Mouse (Mus musculus) midbrain, embryonic 13.5 days (tissue): ENCODE measurements around the gene Necap2. TPM values are rescaled to one million over a fixed set of nuclear protein-coding genes. Genes with fewer than 3 reads are reported as not detected.

Source experiments
- ATAC-seq: fragments of 200-750 bp; cut with Nextera tagmentation; 2 replicates; pipeline ENCODE4 v1.8.0; 2017; ENCODE audit warnings: mild to moderate bottlenecking, moderate TSS enrichment, moderate library complexity
- H3K27ac ChIP-seq: fragments of 300-500 bp; sonication (generic); 2 replicates; pipeline ENCODE4 v1.5.1; 2015; ENCODE audit warnings: inconsistent platforms, mild to moderate bottlenecking, moderate library complexity
- H3K27me3 ChIP-seq: fragments of 300-500 bp; sonication (generic); 2 replicates; pipeline ENCODE4 v1.6.1; 2015; ENCODE audit warnings: mild to moderate bottlenecking, inconsistent platforms
- H3K36me3 ChIP-seq: fragments of 300-500 bp; sonication (generic); 2 replicates; pipeline ENCODE4 v1.6.1; 2015; ENCODE audit warnings: mild to moderate bottlenecking, inconsistent platforms
- H3K4me1 ChIP-seq: fragments of 300-500 bp; sonication (generic); replicated peaks from 2 replicates; pipeline ENCODE4 v1.6.1; 2015; ENCODE audit warnings: inconsistent platforms
- H3K4me2 ChIP-seq: fragments of 300-500 bp; sonication (generic); replicated peaks from 2 replicates; pipeline ENCODE4 v1.6.1; 2015; ENCODE audit warnings: moderate library complexity, mild to moderate bottlenecking, inconsistent platforms
- H3K4me3 ChIP-seq: fragments of 300-500 bp; sonication (generic); replicated peaks from 2 replicates; pipeline ENCODE4 v1.5.1; 2015; ENCODE audit warnings: mild to moderate bottlenecking, inconsistent platforms
- H3K9ac ChIP-seq: fragments of 300-500 bp; sonication (generic); replicated peaks from 2 replicates; pipeline ENCODE4 v1.6.1; 2015; ENCODE audit warnings: mild to moderate bottlenecking, inconsistent platforms
- H3K9me3 ChIP-seq: fragments of 300-500 bp; sonication (generic); 2 replicates; pipeline ENCODE4 v1.6.1; 2016; ENCODE audit warnings: mild to moderate bottlenecking, inconsistent platforms
- WGBS: fragments of 180-500 bp; shearing (Covaris S2); methylation state at CpG from one replicate; pipeline ENCODE4 v1.1.7; 2015; 5-methylcytosine and 5-hydroxymethylcytosine counted together
- polyA plus RNA-seq: library from polyadenylated mRNA; unstranded; fragments of >200 nt; fragmentation: Nextera tagmentation; extraction: Ambion mirVana; gene quantifications from 2 replicates; pipeline ENCODE4 v1.2.1, GENCODE M21; 2015

Necap2 gene
- polyA plus RNA-seq, 1 experiment from 2014 or later = 52.3 TPM

DNA sequence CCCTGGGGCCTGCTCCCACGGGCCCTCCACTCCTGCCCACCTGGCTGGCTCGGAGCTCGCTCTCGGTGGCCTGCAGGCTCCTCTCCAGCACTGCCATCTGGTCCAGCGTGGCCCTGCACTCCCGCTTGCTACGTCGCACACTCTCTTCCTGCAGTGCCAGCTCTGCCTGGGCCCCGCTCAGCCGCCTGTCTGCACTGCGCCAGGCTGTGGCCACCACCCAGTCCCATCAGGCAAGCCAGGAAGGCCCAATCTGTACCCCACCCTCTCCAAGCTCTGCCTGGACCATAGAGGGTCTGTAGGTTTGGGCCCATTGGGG lies 56.6 kb downstream of the Necap2 start:
- H3K36me3 ChIP-seq = peaks cover 62% of the 10 kb centered on the region
- peak overlapping the region; percentile 50; the same call in 1 of the 2 replicates for H3K9ac ChIP-seq
- peak overlapping the region; percentile 93 for H3K27ac ChIP-seq
- no peak overlapping the region for H3K4me3 ChIP-seq
- ATAC-seq = peak; percentile 46
- 45% methylated on average over 11 of the region's 11 CpGs for WGBS
- peaks cover 40% of the 10 kb centered on the region for H3K4me1 ChIP-seq
- H3K4me2 ChIP-seq = peak overlapping the region; percentile 16; the same call in 1 of the 2 replicates
- no peaks in the 10 kb centered on the region for H3K27me3 ChIP-seq
- no peaks in the 10 kb centered on the region for H3K9me3 ChIP-seq

DNA sequence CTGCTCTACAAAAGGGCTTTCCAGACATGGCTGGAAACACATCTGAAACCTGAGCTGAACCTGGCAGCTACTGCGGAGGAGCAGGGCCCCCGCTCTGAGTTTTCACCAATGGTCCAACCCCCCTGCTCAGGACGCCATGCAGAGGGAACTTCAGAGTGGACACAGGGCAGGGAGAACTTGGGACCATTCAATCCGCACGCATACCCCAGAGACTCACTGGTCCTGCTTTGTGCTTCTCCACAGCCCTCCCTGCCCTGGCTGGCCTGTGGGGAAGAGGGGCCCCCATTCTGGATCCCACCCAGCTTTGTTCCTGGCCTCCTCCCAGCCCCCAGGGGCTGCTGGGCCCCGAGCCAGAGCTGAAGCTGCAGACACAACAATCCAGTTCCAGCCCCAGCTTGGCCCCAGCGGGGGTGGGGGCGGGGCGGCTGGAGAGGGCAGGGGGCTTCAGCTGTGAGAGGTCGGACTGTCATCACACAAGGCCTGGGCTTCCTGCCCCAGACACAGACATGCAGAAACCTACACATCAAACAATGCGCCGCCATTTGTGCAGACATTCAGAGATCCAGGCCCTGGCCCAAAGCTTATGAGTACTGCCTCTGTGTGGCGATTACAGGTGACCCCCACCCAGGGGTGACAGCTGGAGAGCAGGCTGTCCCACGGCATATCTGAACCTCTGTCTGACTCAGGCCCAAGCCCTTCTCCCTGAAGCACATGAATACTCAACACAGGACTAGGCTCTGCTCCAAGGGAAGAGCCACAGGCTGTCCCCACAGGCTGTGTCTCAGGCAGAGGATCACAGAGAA lies 57.1 kb downstream of the Necap2 start:
- peak overlapping the region; percentile 16 for H3K4me2 ChIP-seq
- peaks cover 40% of the 10 kb centered on the region for H3K4me1 ChIP-seq
- H3K36me3 ChIP-seq = peaks cover 62% of the 10 kb centered on the region
- H3K27me3 ChIP-seq = no peaks in the 10 kb centered on the region
- 21% methylated on average over 14 of the region's 14 CpGs for WGBS
- no peak overlapping the region for H3K4me3 ChIP-seq
- peak overlapping the region; percentile 50; the same call in 1 of the 2 replicates for H3K9ac ChIP-seq
- H3K9me3 ChIP-seq = no peaks in the 10 kb centered on the region
- peak; percentile 78 for ATAC-seq
- peak overlapping the region; percentile 93 for H3K27ac ChIP-seq

DNA sequence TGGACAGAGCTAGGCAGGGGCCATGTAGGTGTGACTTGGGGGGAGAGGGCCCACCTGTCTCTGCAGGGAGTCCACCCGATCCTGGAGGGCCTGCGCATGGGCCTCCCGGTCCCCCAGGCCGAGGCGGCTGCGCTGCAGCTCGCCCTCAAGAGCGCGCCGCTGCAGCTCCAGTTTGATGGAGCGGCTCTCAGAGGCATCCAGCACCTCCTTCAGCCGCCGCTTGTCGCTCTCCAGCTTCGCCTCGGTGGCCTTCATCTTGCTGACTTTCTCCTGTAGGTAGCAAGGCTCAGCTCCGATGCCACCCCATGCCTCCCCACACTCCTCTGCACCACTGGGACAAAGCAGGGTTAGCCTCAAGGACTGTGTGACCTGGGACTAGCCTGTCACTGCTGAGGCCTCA lies 57.9 kb downstream of the Necap2 start:
- Histone ChIP-seq H3K27me3 (no peaks in the 10 kb centered on the region), H3K4me3 (no peak overlapping the region), H3K9ac (peak overlapping the region; percentile 50; the same call in 1 of the 2 replicates), H3K36me3 (peaks cover 62% of the 10 kb centered on the region), H3K9me3 (no peaks in the 10 kb centered on the region), H3K4me1 (peaks cover 40% of the 10 kb centered on the region), H3K4me2 (no peak overlapping the region), H3K27ac (peak overlapping the region; percentile 93)
- WGBS = 80% methylated on average over 17 of the region's 17 CpGs
- no peak for ATAC-seq

GRCm38 (mm10) chr4:141017657-141018436 lies 60.3 kb downstream of the Necap2 start:
- Histone ChIP-seq H3K27ac (0 out of 2 replicates have a peak overlapping the region, but pooled peaks have one; percentile 30), H3K4me1 (peaks cover 49% of the 10 kb centered on the region), H3K9me3 (no peaks in the 10 kb centered on the region), H3K9ac (no peak overlapping the region), H3K36me3 (peaks cover 71% of the 10 kb centered on the region), H3K4me2 (no peak overlapping the region), H3K27me3 (no peaks in the 10 kb centered on the region), H3K4me3 (no peak overlapping the region)
- no peak for ATAC-seq
- 88% methylated on average over 29 of the region's 29 CpGs for WGBS

Other genes starting within 250 kb of the Necap2 start
- not detected in 2 replicates for gene Padi1, start 232.6 kb downstream of the Necap2 start, polyA plus RNA-seq
- gene Padi2, start 172.0 kb downstream of the Necap2 start, polyA plus RNA-seq = 0.93 TPM in 2 replicates
- gene Sdhb, start 117.2 kb downstream of the Necap2 start, polyA plus RNA-seq = 457 and 464 TPM in 2 replicates
- gene Atp13a2, start 91.5 kb downstream of the Necap2 start, polyA plus RNA-seq = 118 and 127 TPM in 2 replicates
- gene Mfap2, start 67.9 kb downstream of the Necap2 start, polyA plus RNA-seq = 181 and 207 TPM in 2 replicates
- 6.8 and 8.8 TPM in 2 replicates for gene Crocc, start 17.8 kb downstream of the Necap2 start, polyA plus RNA-seq
- gene Spata21, start 10.0 kb upstream of the Necap2 start, polyA plus RNA-seq = 0.22 TPM in 1 of 2 replicates, not detected in the other
- 26.0 and 30.7 TPM in 2 replicates for gene Szrd1, start 61.4 kb upstream of the Necap2 start, polyA plus RNA-seq
- 22.9 and 26.3 TPM in 2 replicates for gene Fbxo42, start 69.6 kb upstream of the Necap2 start, polyA plus RNA-seq
- gene Rsg1, start 135.6 kb upstream of the Necap2 start, polyA plus RNA-seq = 6.4 and 8.9 TPM in 2 replicates
- 0.93 and 0.98 TPM in 2 replicates for gene Arhgef19, start 161.1 kb upstream of the Necap2 start, polyA plus RNA-seq
- 3.5 and 4.7 TPM in 2 replicates for gene Epha2, start 222.9 kb upstream of the Necap2 start, polyA plus RNA-seq